ENCODE assay signal across 8 mouse cellular contexts in the genomic region with DNA sequence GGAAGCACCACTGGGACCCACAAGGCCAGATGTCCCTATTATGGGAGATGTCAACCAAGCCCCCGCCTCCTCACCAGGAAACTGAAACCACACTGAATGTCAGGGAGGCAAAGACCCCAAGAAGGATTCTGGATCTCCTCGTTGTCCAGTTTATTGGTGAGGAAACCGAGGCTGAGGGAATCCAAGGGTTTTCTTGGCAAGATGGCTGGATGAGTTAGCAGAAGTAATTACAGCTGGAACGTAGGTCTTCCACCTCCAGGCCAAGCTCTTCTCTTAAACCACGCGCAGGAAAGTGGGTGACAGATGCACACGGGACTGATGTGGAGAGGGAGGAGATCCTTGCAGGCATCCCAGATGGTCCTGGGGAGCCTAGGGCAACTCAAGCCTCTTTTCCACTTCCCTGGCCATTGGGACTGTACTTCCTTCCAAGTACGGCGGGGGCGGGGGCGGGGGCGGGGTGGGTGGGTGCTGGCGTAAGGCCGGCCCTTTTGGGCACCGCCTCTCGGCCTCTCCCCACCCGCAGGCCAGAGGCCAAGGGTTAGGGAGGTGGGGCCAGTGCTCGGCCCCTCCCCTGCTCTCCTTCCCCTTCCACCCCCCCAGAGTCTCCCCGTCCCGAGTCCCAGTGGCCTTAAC. TPM values are rescaled to one million over a fixed set of nuclear protein-coding genes. Genes with fewer than 3 reads are reported as not detected.
DNase-seq lines count a peak whose midpoint lies in the region; ATAC-seq lines count a peak whose summit lies in the region.

No protein-coding gene starts in this region.

- H3K9me3 ChIP-seq in neural tube, embryonic 11.5 days (ENCODE audit: control insufficient read depth, low read length): no peaks in the 10 kb centered on the region
- H3K9me3 ChIP-seq in hindbrain, embryonic 15.5 days: no peaks in the 10 kb centered on the region
- no peaks in the 10 kb centered on the region for H3K9me3 ChIP-seq in midbrain, embryonic 12.5 days

- no peak for ATAC-seq in neural tube, embryonic 11.5 days (ENCODE audit: insufficient read depth, low FRiP score, low TSS enrichment)
- ATAC-seq in hindbrain, embryonic 15.5 days (ENCODE audit: low FRiP score, low read depth): no peak
- no peak; the same call in 1 of the 2 replicates for ATAC-seq in midbrain, embryonic 12.5 days (ENCODE audit: low FRiP score, low read depth)

- no peaks in the 10 kb centered on the region for H3K36me3 ChIP-seq in neural tube, embryonic 11.5 days (ENCODE audit: control insufficient read depth, insufficient read depth, low read length)
- H3K36me3 ChIP-seq in hindbrain, embryonic 15.5 days: no peaks in the 10 kb centered on the region
- H3K36me3 ChIP-seq in midbrain, embryonic 12.5 days: no peaks in the 10 kb centered on the region

- no peaks in the 10 kb centered on the region for H3K27me3 ChIP-seq in neural tube, embryonic 11.5 days (ENCODE audit: control insufficient read depth, insufficient read depth, low read length)
- no peaks in the 10 kb centered on the region for H3K27me3 ChIP-seq in hindbrain, embryonic 15.5 days
- peaks cover 6% of the 10 kb centered on the region for H3K27me3 ChIP-seq in midbrain, embryonic 12.5 days

- 11% methylated on average over 19 of the region's 20 CpGs for WGBS in neural tube, embryonic 11.5 days
- 10% methylated on average over 19 of the region's 20 CpGs for WGBS in hindbrain, embryonic 15.5 days
- WGBS in midbrain, embryonic 12.5 days: 15% methylated on average over 14 of the region's 20 CpGs

- peak overlapping the region; percentile 60; the same call in 1 of the 2 replicates for H3K9ac ChIP-seq in neural tube, embryonic 11.5 days (ENCODE audit: low read length)
- peak overlapping the region; percentile 59; the same call in 1 of the 2 replicates for H3K9ac ChIP-seq in hindbrain, embryonic 15.5 days
- 0 out of 2 replicates have a peak overlapping the region, but pooled peaks have one; percentile 73 for H3K9ac ChIP-seq in midbrain, embryonic 12.5 days (replicated peaks)

- peak; percentile 78 for DNase-seq in cerebellum, adult 11-12 months
- no peak for DNase-seq in cerebellum, postnatal 4 days (ENCODE audit: low spot score in 2 of 2)
- DNase-seq in neural tube, embryonic 11.5 days (ENCODE audit: low spot score): no peak
- no peak for DNase-seq in neural tube, embryonic 10.5 days (ENCODE audit: extremely low spot score, low spot score)
- no peak for DNase-seq in left cerebral cortex, postnatal 25 days (ENCODE audit: low spot score in 2 of 2)
- no peak for DNase-seq in gastrocnemius, postnatal 4 days (ENCODE audit: low spot score in 2 of 2)

- H3K4me3 ChIP-seq in neural tube, embryonic 11.5 days (ENCODE audit: low read depth, low read length): peak overlapping the region; percentile 76
- peak overlapping the region; percentile 64 for H3K4me3 ChIP-seq in hindbrain, embryonic 15.5 days
- H3K4me3 ChIP-seq in midbrain, embryonic 12.5 days: peak overlapping the region; percentile 75

- intact Hi-C loops in left cerebral cortex, postnatal 25 days (cut with DNase I): loop anchor here (2.0 kb wide), 1 partner anchor 133 kb away; no protein-coding TSS in a partner anchor

- no peak overlapping the region for H3K27ac ChIP-seq in neural tube, embryonic 11.5 days (ENCODE audit: low read depth, low read length)
- H3K27ac ChIP-seq in hindbrain, embryonic 15.5 days (replicated peaks): peak overlapping the region; percentile 71; the same call in 1 of the 2 replicates
- no peak overlapping the region for H3K27ac ChIP-seq in midbrain, embryonic 12.5 days (replicated peaks)

- peak overlapping the region; percentile 97 for H3K4me2 ChIP-seq in neural tube, embryonic 11.5 days (ENCODE audit: low read depth)
- H3K4me2 ChIP-seq in hindbrain, embryonic 15.5 days: peak overlapping the region; percentile 97
- H3K4me2 ChIP-seq in midbrain, embryonic 12.5 days (replicated peaks): peak overlapping the region; percentile 91

- H3K4me1 ChIP-seq in neural tube, embryonic 11.5 days (ENCODE audit: control insufficient read depth, insufficient read depth, low read length): no peaks in the 10 kb centered on the region; the same call in 1 of the 2 replicates
- peaks cover 27% of the 10 kb centered on the region for H3K4me1 ChIP-seq in hindbrain, embryonic 15.5 days (replicated peaks)
- H3K4me1 ChIP-seq in midbrain, embryonic 12.5 days: peaks cover 34% of the 10 kb centered on the region

RNA-seq across cellular contexts. Expression of a gene that starts 0.6 kb away (rescaled TPM):
- 36.6 and 42.3 TPM in 2 replicates for polyA plus RNA-seq in neural tube, embryonic 11.5 days (2014; fragmentation: Nextera tagmentation; extraction: Ambion mirVana)
- polyA plus RNA-seq in hindbrain, embryonic 15.5 days (2015; fragmentation: Nextera tagmentation; extraction: Ambion mirVana): 128 and 129 TPM in 2 replicates
- 33.9 and 35.6 TPM in 2 replicates for polyA plus RNA-seq in midbrain, embryonic 12.5 days (2016; fragmentation: Nextera tagmentation; extraction: Ambion mirVana)
- 10 to 100 TPM; 98.4 to 99.2 TPM for total RNA-seq in left cerebral cortex, postnatal 25 days (2021)
- total RNA-seq in gastrocnemius, postnatal 4 days (2021): 10 to 100 TPM; 21.7 to 23.0 TPM
